Mouse (Mus musculus) spleen, postnatal 36 days (tissue): Measurements from ENCODE around the gene Cebpe.

Experiments used
- DNase-seq, 2 experiments: peaks; one replicate each; pipeline ENCODE4 v3.0.0; 2022; ENCODE audit warnings: low spot score in 2 of 2, mixed read lengths in 1 of 2

Cebpe gene

DNA sequence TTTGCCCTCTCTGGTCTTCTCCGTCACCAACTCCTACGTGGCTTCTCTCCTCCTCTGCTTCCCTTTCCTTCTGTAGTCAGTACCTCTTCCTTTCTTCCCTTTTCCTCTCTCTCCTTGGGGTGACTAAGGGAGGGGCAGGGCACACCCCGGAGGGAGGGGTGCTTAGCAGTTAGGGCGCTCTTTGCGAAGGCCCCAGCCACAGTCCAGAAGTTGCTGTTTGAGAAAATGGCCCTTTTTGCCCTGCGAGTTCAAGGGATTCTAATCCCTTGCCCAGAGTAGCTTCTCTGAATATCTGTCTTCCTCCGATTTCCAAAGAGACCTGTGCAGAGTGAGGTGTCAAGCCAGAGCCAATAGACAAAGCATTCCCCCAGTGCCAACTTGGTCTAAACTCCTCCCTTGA lies at the start of gene Cebpe:
Gene Cebpe, minus strand, starts transcription at position 101 of the 400 bp plus-strand sequence.
- DNase-seq: no peak

DNA sequence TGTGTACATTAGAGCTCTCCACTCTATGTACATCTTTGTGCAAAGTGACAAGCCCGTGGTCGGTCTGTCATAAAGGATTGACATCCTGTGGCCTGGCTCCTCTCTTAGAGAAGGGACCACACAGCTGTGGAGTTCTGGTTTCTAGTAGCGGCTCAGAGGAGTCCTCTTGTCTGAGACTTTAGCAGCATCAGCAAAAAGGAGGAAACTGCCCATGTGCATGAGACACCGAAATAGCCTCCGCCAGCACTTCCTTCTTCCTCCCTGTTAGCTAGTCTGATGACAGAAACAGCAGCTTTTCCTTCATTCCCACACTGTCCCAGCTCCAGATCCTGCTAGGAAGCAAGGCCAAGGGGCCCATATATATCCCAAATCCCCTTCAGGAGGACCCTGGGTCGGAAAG lies 44.4 kb upstream of the Cebpe start:
- DNase-seq: peak in 1 of 2 experiments; percentile 18

DNA sequence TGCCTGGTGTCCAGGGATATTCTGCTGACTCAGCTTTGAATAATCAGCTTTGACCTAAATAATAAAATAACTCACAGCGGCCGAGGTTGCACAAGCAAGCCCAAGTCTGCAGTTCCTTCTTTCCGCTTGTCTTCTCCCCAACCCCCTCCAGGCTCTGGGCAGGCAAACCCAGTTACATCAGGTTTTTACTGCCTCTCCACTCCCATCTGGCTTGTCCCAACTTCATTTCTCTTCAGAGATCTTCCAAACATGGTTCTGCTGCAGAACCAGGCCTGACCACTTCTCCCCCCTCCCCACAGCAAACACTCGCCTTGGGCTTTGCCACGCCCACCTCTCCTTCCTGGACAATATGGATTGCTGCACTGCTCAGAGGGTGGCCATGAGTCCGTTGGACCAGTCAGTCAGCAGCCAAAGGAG lies 42.6 kb upstream of the Cebpe start:
- DNase-seq: peak; percentile 19 to 41

DNA sequence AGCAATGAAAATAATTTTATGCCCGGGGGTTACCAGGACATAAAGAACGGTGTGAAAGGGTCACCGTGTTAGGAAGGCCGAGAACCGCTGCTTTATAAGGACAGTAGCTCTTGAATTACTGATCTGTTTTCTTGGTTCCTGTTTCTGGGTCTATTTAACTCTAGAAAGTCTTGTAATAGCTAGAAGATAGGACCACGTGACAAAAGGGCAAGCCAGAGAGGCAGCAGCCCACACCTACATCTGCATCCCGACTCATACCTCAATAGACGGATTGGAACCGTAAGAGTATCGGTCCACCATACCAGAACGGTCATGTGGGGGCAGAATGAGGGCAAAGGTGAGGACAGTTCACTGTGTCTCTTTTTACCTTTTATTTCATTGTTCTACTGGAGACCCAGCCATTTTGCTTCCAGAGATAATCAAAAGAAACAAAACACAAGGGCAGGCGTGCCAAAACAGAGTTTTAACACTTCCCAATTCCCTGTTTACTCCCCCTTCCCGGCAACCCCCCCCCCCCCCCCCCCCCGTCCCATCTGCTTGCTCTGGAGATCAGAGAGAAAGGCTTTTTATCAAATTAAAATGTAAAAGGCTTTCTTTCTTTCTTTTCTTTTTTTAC lies 42.1 kb upstream of the Cebpe start:
- no peak for DNase-seq

DNA sequence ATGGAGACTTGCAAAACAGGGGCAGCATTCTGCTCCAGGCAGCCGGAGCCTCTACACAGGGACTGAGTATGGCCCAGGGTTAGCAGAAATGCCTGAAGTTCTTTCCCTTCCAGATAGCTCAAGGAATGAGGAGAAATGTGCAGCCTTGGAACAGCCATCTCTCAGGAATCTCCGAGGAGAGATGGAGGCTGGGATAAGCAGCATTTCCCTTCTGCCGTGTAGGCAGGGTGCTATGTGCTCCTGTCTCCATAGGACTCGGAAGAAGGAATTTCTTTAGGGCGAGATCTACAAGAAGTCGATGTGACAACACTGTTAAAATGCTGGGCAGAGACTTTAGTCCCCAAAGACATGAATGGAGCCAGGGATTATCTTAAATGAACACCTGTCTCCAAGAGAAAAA lies 41.0 kb upstream of the Cebpe start:
- DNase-seq: no peak

DNA sequence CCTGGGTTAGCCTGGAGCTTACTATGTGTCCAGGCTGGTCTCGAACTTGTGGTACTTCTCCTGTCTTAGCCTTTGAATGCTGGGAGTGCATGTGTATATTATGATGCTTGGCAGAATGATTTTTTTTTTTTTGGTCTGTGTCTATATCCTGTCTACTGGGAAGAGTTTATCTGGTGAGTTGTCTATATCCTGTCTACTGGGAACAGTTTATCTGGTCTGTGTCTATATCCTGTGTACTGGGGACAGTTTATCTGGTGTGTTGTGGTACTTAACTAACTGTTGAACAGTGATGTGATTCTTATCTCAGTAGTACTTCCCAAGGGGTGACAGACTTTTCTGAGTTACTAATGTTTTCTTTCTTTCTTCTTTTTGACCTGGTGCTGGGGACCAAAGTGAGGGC lies 39.8 kb upstream of the Cebpe start:
- no peak for DNase-seq

DNA sequence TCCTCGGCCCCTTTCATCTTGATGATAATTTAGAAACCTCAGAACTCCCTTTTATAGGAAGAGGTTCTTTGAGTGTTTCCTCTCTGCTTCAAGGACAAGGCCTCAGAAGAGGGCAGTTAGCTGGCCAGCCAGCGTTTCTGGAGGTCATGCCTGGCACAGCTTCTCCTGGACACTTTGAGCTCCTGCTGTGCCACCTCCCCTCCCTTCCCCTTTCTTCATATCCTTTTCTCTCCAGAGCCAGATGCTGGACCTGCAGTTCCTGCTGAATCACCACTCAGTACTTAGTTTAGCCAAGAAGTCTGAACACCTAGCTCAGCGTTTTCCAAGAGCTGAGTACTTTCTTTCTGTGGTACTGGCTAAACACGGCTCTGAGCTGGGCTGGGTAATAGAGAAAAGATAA lies 37.3 kb upstream of the Cebpe start:
- no peak for DNase-seq

DNA sequence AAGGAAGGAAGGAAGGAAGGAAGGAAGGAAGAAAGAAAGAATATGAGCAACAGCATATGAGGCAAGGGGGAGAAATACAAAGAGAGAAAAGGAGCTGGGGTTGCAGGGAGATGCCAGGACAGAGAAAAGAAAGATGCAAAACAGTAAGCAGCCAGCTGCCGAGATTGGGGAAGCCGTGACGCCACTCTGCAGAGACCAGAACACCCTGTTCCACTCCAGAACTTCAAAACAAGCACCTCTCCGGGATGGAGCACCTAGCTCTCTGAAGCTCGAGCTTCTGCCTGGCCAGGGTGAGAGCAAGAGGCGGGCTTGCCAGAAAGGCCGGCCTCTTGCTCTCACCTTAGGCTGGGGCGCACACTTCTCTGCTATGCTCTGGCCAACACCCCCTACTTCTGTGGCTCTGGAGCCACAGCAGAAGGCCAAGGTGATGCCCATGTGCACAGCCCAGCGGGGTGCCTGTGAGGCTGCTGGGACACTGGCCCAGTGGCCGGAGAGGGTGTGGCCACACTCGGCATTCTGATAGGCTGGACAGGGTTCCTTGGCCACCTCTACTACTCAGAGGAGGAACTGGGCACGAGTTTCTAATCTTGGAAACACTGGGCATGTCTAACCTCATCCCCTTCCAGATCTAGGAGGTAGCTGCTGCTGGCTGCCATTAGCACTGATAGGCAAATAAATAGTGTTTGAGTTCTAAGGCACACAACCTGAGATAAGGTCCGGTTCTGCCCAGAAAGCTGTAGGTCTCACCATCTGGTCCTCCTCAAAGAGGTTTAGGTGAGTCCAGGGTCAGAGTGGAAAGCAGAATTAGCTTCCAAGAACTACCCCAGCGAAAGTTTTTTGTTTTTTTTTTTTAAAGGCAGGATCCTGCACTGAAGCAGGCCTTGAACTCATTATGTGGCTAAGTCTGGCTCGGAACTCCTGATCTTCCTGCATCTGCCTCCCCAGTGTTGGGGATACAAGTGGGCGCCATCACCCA lies 36.3 kb upstream of the Cebpe start:
- DNase-seq: no peak

DNA sequence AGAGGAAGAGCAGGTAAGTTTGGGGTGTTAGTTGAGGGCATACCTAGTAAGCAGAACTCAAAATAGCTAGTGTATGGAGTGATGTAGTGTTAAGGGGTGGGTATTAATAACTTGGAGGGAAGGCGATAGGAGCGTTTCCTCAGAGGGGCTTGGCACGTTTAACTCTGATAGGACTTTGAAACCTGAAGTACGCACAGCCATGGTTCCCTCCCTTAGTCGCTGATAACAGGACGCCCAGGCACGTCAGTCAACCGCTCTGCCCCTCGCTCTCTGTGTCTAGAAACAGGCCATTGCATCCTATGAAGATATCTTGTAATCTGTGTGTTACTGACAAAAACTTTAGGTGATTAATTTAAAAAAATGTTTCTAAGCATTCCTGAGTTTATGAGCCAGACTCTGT lies 34.1 kb upstream of the Cebpe start:
- no peak for DNase-seq

DNA sequence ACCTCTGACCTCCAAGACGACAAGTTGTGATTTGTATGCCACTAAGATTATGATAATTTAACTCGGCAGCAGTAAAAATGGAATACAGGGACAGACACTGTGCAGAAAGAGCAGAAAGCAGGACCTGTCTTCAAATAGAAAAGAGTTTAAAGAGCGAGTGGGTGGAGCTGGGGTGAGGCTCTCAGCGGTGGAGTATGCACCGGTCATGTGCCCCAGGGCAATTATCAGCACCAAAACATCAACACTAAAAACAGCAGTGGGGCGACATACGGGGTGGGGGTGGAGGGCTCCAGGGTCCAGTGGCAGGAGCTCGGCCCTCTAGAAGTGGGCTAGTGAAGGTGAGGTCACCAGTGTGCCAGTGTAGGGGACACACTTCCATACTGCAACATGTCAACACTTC lies 32.5 kb upstream of the Cebpe start:
- DNase-seq: no peak

DNA sequence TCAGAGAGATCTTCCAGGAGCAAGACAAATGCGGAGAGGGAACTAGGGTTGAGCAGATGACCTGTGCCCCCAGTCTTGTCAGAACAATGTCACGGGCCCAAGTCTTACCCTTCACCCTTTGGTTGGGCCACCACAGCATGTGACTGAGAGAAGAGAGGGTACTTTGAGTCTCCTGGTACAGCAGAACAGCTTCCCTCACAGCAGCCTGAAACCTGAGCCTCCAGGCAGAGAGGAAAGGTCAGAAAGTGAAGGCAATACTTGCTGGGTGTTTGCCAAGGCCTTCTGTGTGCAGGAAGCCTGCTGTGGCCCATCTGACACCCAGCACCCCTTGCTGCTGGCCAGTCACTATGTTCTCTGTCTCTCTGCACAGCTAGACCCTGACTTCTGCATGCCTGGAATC lies 30.4 kb upstream of the Cebpe start:
- DNase-seq: no peak

DNA sequence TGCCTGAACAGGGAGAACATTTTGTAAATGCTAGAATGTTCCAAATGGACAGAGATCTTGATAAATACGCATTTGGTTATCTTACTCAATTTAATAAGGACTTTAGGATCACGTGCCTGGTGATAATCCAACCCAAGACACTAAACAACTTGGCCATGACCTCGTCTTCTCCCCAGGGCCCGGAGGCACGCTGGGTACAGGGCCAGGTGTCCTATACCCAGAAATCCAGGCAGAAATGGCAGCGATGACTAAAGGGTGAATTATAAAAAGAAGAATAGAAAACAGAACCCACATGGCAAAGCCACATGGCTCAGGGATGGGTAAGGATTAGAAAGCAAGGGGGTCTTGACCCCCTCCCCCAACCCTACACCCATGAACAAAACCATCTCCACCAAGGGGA lies 29.7 kb upstream of the Cebpe start:
- DNase-seq: no peak

DNA sequence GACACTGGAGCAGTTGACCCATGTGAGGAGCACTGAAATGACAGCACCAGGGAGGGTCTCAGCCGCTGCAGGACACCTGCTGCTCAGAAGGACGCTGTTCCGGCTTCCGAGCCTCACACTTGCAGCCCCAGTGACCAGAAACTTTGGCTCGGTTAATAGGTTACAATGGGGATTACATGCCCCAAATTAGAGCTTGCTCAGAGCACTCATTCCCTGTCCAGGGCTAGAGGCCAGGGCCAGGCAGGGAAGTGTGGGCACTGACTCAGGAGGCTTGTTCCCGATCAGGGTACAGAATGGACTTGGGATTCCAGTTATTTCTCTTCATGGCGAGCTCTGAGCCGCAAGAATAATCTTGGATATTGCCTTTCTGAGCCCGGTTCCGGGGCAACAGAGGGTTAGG lies 25.7 kb upstream of the Cebpe start:
- no peak for DNase-seq

DNA sequence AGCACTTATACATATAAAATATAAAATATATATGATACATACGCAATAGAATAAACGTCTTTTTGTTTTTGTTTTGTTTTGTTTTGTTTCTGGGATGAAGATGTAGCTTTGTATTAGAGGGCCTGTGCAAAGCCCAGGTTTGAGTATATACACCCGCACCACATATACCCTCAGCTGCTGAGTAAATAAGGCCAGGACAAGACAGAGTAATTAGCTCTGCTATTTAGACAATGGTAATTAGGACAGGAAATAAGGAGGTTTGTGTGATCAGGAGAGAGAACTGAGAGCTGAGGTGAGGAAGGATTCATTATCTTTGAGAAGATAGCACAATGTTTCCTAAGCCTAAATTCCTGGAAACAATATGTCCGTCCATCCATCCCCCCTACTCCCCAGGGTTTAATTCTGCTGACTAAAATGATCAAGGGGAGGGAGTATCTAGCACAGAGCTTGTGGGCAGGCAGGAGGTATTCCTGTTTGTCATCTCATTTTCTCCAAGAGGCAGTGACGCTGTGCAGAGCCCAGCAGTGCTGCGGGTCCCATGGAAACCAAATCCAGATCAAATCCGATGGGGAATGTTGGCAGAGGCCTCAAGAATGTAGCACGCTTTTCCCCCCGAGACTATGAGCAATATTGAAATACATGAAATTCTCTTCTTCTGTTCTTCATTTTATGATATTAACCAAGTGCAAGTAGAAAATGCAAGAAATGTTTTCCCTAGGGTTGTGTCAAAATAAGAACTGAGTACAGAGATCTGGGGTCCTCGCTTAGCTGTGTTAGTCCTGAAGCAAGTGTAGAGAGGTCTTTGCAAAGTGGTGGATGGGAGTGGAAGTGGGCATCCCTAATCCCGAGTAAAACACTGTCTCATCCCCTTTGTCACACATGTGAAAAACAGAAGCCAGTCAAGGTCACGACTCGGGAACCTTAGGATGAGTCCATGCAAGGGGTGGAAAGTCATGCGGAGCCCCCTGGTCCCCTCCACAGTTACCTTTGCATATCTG lies 24.9 kb upstream of the Cebpe start:
- DNase-seq: no peak

DNA sequence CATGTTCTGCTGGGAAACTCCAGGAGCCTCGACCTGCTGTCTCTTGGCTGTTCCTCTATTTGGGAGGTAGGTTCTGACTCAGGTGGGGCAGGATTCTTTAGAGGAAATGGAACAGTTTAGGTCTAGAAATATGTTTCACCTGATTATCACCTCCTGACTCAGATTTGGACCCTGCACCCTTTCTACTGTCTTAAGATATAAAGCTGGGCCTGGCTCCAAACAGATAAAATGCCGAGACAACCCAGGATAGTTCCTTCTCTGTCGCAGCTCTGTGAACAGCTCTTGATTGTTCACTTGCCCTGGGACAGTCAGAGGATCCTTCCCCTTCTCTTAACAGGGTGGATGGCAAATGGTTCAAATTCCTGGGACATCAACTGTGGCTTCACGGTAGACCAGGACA lies 23.2 kb upstream of the Cebpe start:
- no peak for DNase-seq

DNA sequence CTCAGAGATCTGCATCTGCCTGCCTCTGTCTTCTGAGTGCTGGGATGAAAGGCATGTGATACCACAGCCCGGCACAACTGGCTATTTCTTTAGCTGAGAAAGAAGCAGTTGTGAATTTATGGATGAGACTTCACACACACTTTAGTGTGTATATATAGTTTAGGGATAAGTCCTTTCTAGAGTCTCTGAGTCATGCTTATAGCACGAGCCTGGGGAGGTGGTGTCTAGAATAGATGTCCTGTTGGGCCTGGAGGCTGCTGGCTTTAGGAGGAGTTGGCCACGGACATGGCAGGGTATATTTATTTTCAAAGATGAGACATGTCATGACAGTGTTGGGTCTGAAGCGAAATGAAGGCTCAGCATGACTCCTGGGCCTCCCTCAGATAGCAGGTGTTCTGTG lies 22.0 kb upstream of the Cebpe start:
- DNase-seq: no peak

DNA sequence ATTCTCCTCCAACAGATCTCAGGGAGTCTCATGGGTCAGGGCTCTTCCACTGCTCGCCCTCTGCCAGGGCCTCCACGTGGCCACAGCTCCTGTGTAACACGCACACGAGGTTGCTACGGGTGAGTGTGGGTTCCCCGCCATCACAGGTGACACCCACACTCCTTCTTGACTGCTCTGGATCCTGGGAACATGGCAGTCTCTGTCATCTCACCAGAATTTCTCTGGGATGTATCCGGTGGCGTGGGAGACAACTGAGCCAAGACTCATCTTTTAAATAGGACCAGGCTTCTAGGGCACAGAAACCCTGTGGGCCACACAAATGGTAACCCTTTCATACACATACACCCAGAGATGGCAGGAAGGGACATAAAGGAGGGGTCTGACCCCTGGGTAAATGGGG lies 20.2 kb upstream of the Cebpe start:
- DNase-seq: no peak

DNA sequence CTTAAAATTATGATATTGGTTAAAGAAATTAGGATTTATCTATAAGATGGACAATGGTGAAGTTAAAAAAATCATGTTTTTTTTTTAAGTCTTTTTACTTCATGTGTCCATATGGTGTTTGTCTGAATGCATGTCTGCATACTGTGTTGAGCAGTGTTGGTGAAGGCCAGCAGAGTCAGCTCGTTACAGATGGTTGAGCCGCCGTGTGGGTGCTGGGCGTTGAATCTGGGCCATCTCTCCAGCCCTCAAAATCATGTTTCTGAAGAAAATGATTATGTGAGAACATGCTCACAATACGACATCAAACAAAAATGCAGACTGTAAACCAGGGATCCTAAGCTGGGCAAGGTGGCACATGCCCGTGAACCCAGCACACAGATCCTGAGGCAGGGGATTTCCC lies 18.3 kb upstream of the Cebpe start:
- no peak for DNase-seq

DNA sequence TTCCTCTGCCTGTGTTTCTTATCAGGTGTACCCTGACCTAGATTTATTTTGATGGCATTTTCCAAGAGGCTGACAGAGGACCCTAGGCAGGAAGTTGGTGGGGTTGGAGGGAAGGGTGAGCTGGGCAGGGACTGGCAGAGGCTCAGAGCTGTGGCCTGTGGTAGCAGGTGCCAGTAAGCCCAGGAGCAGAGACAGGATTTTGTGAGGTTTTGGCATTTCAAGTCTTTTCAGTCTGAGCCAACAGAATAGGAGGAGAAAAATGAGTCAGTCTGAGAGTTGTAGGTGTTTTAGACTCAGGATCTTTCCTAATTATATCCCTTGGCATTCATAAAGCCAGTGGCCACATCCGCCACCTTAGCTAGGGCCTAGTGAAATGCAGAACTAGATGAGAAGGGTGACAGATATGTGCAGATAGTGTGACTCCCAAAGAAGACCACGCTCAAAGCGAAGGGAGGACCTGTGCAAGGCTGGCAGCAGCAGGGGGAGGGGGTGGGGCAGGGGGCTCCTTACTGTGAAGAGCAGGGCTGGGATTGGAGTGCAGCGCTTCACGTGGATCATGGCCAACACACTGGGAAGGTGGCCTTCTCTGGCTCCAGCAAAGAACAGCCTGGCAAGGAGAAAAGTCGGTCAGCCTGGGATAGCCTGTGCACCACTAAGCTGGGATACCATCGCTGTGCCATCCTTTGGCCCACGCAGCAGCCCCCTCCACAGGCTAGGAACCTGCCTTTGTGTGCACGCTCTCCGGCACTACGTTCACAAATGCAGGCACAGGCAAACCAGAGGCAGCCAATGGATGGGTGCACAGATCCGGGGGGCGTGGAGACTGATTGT lies 17.1 kb upstream of the Cebpe start:
- no peak for DNase-seq

DNA sequence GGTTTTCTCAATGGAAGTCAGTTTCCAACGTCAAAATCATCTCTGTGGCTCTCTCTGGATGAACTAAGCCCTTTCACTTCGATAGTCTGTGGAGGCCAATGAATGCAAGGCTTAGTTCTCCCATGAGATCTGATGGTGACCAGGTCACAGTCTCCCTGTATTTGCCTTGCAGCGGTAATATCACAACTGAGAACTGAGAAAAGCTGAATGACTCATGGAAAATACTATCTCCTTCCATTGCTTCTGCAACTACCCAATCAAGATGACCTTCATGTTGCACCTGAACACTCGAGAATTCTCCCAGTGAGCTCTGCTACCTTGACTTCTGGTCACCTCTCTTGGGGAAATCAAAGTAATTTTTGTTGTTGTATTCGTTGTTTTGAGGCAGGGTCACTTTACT lies 15.6 kb upstream of the Cebpe start:
- no peak for DNase-seq

DNA sequence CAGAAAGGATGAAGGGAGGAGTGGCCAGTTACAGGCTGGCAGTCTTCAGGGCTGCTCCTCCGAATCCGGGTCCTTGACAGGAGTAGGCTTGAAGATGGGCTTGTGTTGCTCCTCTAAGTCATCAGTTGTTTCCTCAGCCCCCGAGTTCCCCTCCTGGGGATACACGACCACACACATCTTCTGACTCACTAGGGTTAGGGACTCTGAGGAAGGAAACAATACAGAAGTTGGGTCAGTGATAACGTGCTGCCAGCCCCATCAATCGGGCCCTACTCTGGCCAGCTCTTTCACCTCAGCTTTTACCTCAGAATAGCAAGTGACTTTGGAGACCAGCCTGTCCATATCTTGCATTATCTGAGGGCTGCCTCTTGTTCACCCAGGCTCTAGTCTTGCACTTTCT lies 12.1 kb upstream of the Cebpe start:
- no peak for DNase-seq
